ENCODE assay signal across 9 mouse cellular contexts in genomic region chr17:12688427-12689110, GRCm38 (mm10). TPM values are rescaled to one million over a fixed set of nuclear protein-coding genes. Genes with fewer than 3 reads are reported as not detected.
DNase-seq lines count a peak whose midpoint lies in the region; ATAC-seq lines count a peak whose summit lies in the region.
"Had no signal": no experiment of that assay in that cellular context is flagged by ENCODE, and none has a peak within 500 bp of the region (broad histone marks: within the 10 kb centered on the region; RNA-seq: fewer than 3 reads in every experiment).

No protein-coding gene starts in this region.

- peaks cover 100% of the 10 kb centered on the region for H3K36me3 ChIP-seq in heart, embryonic 15.5 days
- peaks cover 8% of the 10 kb centered on the region; the same call in 1 of the 2 replicates for H3K36me3 ChIP-seq in forebrain, embryonic 11.5 days (ENCODE audit: control insufficient read depth, insufficient read depth, low read length)

- H3K4me2 ChIP-seq in heart, embryonic 15.5 days: peak overlapping the region; percentile 33
- H3K4me2 ChIP-seq in forebrain, embryonic 11.5 days (ENCODE audit: low read depth, low read length, severe bottlenecking): no peak overlapping the region

- peak; percentile 67 for ATAC-seq in heart, embryonic 15.5 days (replicated peaks; ENCODE audit: insufficient number of reproducible peaks, insufficient read depth, low FRiP score, low read depth)
- ATAC-seq in forebrain, embryonic 11.5 days (replicated peaks; ENCODE audit: low FRiP score): no peak

- no peak overlapping the region for H3K4me3 ChIP-seq in heart, embryonic 15.5 days
- H3K4me3 ChIP-seq in forebrain, embryonic 11.5 days (ENCODE audit: low read depth, low read length): no peak overlapping the region

- no peaks in the 10 kb centered on the region for H3K9me3 ChIP-seq in heart, embryonic 15.5 days (replicated peaks)
- no peaks in the 10 kb centered on the region for H3K9me3 ChIP-seq in forebrain, embryonic 11.5 days (ENCODE audit: control insufficient read depth, low read length)
- H3K9me3 ChIP-seq: megakaryocyte, embryonic 14.5 days had no signal

- peak overlapping the region; percentile 80 for H3K27ac ChIP-seq in heart, embryonic 15.5 days
- H3K27ac ChIP-seq in forebrain, embryonic 11.5 days (ENCODE audit: low read depth, low read length): no peak overlapping the region

- H3K9ac ChIP-seq in heart, embryonic 15.5 days: no peak overlapping the region; the same call in 1 of the 2 replicates
- no peak overlapping the region for H3K9ac ChIP-seq in forebrain, embryonic 11.5 days (ENCODE audit: low read length)

- peaks cover 44% of the 10 kb centered on the region for H3K4me1 ChIP-seq in heart, embryonic 15.5 days (replicated peaks)
- H3K4me1 ChIP-seq in forebrain, embryonic 11.5 days (replicated peaks; ENCODE audit: control insufficient read depth, insufficient read depth, low read length): no peaks in the 10 kb centered on the region

- WGBS in heart, embryonic 15.5 days: 44% methylated on average over 20 of the region's 20 CpGs
- WGBS in forebrain, embryonic 11.5 days: 95% methylated on average over 20 of the region's 20 CpGs

- peak; percentile 38 for DNase-seq in right cerebral cortex, adult 18-20 months
- DNase-seq in right cerebral cortex, adult 2 months (ENCODE audit: low spot score in 2 of 2): no peak
- peak; percentile 79 for DNase-seq in cerebellum, adult 9-11 months
- peak; percentile 38 for DNase-seq in lung, postnatal 25 days (ENCODE audit: low spot score)
- no peak for DNase-seq in spleen, adult 18-20 months
- DNase-seq in forebrain, embryonic 11.5 days (ENCODE audit: low spot score): no peak

- no peaks in the 10 kb centered on the region for H3K27me3 ChIP-seq in heart, embryonic 15.5 days
- H3K27me3 ChIP-seq in forebrain, embryonic 11.5 days (ENCODE audit: control insufficient read depth, insufficient read depth, low read length): no peaks in the 10 kb centered on the region

RNA-seq across cellular contexts. Expression of gene Slc22a1, which starts 12.9 kb away (rescaled TPM):
- polyA plus RNA-seq in heart, embryonic 15.5 days (2015; fragmentation: Nextera tagmentation; extraction: Ambion mirVana): 30.5 and 51.0 TPM in 2 replicates
- polyA plus RNA-seq in forebrain, embryonic 11.5 days (2014; fragmentation: Nextera tagmentation; extraction: Ambion mirVana): not detected in 2 replicates
- polyA plus RNA-seq: testis, adult 2 months had no signal

Comparison
In these comparisons a context has a peak if more than half of its experiments do, and no peak if none do; other contexts are left out.
1. DNase-seq: peak in right cerebral cortex, adult 18-20 months (single experiment), cerebellum, adult 9-11 months (single experiment) and lung, postnatal 25 days (single experiment); none in right cerebral cortex, adult 2 months (0 of 2), spleen, adult 18-20 months (0 of 2) and forebrain, embryonic 11.5 days (single experiment).
2. RNA of gene Slc22a1, which starts 12.9 kb away (polyA plus RNA-seq): 30.5 to 51.0 TPM in heart, embryonic 15.5 days; not detected in forebrain, embryonic 11.5 days; every median in the first group is over 10 times any median in the second.